Mouse (Mus musculus) gastrocnemius, postnatal 36 days (tissue): ENCODE measurements around the gene Lrrfip1. TPM values are rescaled to one million over a fixed set of nuclear protein-coding genes. Genes with fewer than 3 reads are reported as not detected.

Source experiments
- DNase-seq, 2 experiments: peaks; one replicate each; pipeline ENCODE4 v3.0.0; 2022
- intact Hi-C: fragments of 180-260 bp; cut with DNase I; formaldehyde crosslinking; loops from one replicate; pipeline ENCODE4 v1.15.1; 2025
- total RNA-seq, 2 experiments: library from RNA; stranded (reverse); gene quantifications; 2 replicates each; pipeline ENCODE4 v1.2.3; 2021

The Lrrfip1 gene
- total RNA-seq, 2 experiments from 2014 or later: 159 to 165 TPM

GRCm38 (mm10) chr1:91101709-91102440, 103.3 kb downstream of the Lrrfip1 start:
- intact Hi-C loops: no loop called here
- no peak for DNase-seq

DNA sequence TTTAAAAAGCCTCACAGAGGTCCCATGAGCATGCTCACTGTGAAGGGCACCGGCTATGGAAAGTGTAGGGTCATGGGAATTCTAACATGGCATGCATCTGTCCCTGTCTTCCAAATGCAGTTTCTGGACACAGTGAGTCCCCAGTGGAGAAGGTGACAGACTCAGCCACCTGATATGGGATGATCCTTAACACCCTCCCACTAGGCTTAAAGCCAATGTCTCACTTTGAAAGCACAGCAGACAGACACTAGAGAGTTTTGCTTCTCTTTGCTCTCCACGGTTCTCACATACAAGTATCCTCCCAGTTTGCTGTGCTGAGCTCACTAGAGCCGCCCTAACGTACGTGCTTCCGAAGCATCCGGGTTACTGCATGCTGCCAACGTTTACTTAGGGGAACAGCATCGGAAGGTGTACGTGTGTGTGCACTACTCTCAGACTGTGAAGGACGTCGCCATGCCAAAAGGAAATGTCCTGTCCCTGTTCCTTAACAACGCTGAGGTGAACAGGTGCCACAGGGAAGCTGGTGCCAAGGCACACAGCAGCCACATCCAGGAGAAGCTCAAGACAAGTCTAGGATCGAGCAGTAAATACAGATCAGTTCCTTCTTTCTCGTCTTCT, 104.9 kb downstream of the Lrrfip1 start:
- intact Hi-C loops: no loop called here
- no peak for DNase-seq

GRCm38 (mm10) chr1:91107548-91107947, 109.0 kb downstream of the Lrrfip1 start:
- intact Hi-C loops: no loop called here
- no peak for DNase-seq

DNA sequence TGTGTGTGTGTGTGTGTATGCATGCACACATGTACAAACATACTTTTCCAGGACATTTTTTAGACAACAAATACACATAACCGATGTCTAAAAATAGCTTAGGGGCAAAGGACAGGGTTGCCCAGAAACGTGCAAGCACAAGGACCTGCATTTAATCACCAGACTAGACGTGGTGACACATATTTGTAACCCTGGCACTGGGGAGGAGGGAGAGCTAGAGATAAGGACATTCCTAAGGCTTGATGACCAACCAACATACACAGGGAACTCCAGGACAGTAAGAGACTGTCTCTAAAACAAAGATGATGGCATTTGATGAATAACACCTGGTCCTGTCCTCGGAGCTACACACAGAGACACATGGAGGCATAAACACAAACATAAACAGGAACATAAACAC, 110.8 kb downstream of the Lrrfip1 start:
- DNase-seq: no peak
- intact Hi-C loops: no loop called here

DNA sequence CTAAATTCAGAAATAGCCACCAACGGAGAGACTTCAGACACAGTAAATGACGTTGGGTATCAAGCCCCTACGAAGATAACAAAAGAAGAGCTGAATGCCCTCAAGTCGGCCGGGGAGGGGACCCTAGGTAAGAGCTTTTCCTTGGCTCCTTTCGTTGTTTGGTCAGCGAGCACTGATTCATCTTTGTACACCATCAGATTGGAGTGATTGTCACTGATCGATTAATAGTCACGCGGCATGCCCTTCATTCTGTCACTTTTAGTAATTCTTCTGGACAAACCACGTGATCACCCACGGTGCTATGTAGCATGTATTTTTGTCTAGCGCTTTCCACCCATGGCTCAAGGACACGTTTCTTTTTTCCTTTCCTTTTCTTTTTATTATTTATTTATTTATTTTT, 113.6 kb downstream of the Lrrfip1 start:
- intact Hi-C loops: loop anchor here (10.0 kb wide), 1 partner anchor 123 kb away; no protein-coding TSS in a partner anchor
- no peak for DNase-seq

- no peak for DNase-seq
- intact Hi-C loops: loop anchor here (10.0 kb wide), 1 partner anchor 122 kb away; no protein-coding TSS in a partner anchor
Measured at GRCm38 (mm10) chr1:91112606-91113005, 114.1 kb downstream of the Lrrfip1 start.

- no peak for DNase-seq
- intact Hi-C loops: no loop called here
Measured at GRCm38 (mm10) chr1:91122121-91122520, 123.6 kb downstream of the Lrrfip1 start.

DNA sequence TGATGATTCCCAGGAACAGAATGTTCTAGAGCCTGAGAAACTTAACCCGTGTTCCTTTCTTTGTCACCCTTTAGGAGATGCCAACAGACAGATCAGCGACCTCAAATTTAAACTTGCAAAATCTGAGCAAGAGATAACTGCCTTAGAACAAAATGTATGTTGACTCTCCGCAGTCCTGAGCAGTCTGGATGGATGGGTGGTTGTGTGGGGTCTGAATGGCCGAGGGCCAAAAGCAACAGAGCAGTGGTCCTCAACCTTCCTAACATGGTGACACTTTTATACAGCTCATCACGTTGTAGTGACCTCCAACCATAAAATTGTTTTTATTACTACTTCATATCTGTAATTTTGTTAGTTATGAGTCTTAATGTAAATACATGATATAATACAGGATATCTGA, 124.5 kb downstream of the Lrrfip1 start:
- no peak for DNase-seq
- intact Hi-C loops: no loop called here

GRCm38 (mm10) chr1:91123466-91123865, 124.9 kb downstream of the Lrrfip1 start:
- no peak for DNase-seq
- intact Hi-C loops: no loop called here

DNA sequence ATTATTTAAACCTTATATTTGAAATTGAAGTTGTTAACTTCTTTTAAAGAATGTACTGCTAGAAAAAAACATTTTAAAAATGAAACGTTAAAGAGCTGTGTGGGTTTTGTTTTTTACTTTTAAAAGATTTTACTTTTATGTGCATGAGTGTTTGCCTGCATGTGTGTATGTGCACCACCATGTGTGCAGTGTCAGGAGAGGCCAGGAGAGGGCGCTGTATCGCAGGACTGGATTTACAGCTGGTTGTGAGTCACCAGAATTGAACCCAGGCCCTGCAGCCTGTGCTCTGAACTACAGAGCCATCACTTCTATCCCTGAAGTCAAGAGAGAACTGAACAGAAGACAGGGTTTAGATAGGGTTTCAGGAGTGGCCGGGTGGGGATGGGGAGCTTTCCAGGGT, 130.3 kb downstream of the Lrrfip1 start:
- DNase-seq: no peak
- intact Hi-C loops: no loop called here

GRCm38 (mm10) chr1:91137036-91137435, 138.5 kb downstream of the Lrrfip1 start:
- intact Hi-C loops: no loop called here
- DNase-seq: no peak

DNA sequence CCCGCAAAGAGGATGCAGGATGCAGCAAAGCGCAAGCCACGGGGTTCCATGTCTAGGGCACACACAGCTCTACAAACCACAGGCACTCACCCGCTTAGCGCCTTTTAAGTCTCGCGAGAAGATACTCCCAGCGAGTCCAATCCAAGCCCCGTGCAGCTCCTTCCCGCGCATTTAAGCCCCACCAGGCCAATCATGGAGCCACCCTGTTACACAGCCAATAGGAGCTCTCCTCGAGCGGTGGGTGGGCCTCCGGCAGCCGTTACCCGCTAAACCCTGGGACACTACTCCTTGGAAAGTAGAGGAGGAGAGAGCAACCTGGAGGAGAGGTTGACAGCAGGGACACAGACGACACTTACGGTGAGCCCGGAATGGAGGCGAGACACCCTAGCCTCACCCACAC, 146.3 kb downstream of the Lrrfip1 start, which contains the start of gene Rbm44:
Gene Rbm44, plus strand, starts transcription at position 277 of the 400 bp plus-strand sequence.
- intact Hi-C loops: no loop called here
- no peak for DNase-seq

- DNase-seq: no peak
- intact Hi-C loops: no loop called here
Measured at GRCm38 (mm10) chr1:91151509-91151908, 153.0 kb downstream of the Lrrfip1 start.

- intact Hi-C loops: no loop called here
Measured at GRCm38 (mm10) chr1:91166798-91167197, 168.3 kb downstream of the Lrrfip1 start.

DNA sequence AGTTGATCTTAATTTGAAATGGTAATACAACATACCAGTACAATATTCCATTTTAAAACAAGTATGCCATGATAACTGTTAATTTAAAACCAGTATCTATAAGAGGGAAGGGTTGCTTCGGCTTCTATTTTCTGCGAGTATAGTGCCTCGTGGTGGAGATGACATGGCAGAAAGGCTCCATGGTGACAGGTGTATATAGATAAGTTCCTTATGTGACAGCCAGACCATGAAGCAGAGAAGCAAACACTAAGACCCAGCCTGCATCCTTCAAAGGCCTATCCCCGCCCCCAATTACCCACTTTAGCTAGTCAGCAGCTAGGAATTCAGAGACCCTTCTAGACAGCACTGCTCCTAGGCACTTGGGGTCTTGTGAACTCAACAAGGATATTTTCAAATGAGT, 170.6 kb downstream of the Lrrfip1 start:
- intact Hi-C loops: no loop called here
- no peak for DNase-seq

More at GRCm38 (mm10) chr1:91166798-91167197, 168.3 kb downstream of the Lrrfip1 start:
- DNase-seq: no peak

DNA sequence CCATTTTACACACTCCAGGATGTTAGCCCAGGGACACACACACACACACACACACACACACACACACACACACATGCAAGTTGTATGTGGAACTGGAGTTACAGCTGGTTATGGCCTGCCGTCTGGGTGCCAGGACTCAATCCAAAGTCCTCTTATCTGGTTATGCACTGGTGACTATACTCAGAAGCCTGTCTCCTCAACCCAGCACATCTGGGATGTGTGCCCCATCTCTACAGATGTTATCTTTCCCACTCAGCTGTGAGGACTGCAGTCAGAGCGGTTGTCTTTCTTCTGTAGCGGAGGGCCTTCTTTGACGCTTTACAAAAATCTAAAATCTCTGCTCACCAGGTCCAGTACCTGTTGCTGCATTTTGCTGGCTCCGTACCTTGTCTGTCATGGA, 176.3 kb downstream of the Lrrfip1 start:
- DNase-seq: no peak
- intact Hi-C loops: no loop called here

DNA sequence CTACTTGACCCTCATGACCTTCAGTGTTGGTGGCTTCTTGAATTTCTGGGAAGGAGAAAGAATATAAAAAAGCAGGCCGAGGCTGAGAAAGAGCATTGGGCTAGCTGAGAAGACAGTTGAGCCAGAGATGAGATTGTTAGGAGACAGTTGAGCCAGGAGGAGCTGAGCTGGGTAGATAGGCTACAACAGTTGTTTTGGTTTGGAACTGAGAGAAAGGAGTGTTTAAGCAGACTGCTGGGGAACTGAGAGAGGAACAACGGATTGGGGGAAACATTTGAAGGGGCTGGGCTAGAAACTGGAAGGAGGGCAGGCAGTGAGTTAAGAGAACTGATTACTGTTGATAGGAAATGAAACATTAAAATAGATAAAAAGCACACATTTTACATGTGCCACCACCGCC, 177.5 kb downstream of the Lrrfip1 start:
- no peak for DNase-seq
- intact Hi-C loops: no loop called here

DNA sequence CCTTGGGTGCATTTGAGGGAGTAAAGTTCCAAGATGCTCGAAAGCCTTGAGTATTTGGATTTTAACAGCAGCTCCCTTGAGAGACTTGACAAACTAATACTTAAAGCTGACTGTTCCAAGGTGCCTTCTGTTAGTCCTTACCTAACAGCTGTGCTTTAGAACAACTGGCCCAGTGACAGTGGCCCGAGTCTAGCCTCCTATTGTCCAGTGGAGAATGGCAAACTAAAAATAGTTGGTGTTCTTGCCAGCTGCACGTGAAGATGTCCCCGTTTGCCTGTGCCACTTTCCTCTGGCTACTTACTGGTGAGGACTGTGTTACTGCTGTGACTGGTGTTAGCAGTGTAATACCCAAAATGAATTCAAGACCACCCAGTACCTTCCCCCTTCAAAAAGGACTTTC, 178.3 kb downstream of the Lrrfip1 start:
- intact Hi-C loops: no loop called here
- DNase-seq: no peak
